Mouse (Mus musculus): Measurements from ENCODE around the gene Orai2.
A peak's percentile ranks its signal among the peaks of the same experiment; 100 is the strongest.
"Not testable (repeated sequence)": the region's sequence is repeated elsewhere in the genome, so short reads cannot be mapped to it uniquely, and the experiment has no call there.

Orai2 gene

DNA sequence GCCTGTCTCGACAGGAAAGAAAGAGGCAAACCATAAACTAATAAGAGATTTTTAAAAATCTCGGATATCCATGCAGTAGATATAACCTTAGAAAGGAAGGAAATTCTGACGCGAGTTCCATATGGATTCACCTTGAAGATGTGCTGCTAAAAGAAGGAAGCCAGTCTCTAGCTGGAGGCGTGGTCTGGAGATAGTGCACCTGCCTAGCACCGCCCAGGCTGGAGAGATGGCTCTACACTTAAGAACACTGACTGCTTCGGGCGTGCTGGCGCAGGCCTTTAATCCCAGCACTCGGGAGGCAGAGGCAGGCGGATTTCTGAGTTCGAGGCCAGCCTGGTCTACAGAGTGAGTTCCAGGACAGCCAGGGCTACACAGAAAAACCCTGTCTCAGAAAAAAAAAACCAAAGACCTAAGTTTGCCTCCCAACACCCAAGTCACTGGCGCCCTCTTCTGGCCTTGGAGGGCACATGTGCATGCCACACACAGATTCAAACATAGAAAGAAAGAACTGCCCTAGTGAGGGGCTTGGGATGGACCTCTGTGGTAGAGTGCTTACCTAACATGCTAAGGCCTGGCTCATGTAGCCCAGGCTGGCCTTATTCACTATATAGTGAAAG is 32.7 kb downstream of the Orai2 start:
- peak; percentile 85 for DNase-seq (ENCODE audit: low read depth, low spot score)

DNA sequence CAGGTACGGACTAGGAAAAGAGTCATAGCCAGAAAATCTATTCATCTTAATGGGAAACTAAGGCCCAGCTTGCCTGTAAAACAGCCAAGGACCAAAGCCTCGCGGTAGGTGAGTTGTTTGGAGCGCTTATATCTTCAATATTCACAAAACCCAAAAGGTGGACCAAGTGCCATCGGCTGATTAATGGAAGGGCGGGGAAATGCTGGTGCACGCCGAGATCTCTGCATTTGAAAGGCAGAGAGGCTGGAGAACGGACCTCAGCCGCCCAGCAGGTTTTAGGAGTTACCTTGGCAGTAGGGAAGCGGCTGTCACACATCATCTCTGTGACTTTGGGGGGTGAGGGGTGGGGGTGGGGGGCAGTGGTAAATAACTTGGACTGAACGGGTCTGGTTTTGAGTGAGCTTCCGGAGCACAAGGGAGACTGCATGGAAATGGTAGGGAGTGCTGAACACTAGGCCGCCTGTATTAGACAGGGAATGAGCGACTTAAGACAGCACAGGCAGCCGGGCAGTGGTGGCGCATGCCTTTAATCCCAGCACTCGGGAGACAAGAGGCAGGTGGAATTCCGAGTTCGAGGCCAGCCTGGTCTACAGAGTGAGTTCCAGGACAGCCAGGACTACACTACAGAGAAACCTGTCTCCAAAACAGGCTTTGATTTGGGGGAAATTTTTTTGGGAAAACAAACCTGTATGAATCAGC is 34.1 kb downstream of the Orai2 start:
- DNase-seq (ENCODE audit: low read depth, low spot score), result no peak

DNA sequence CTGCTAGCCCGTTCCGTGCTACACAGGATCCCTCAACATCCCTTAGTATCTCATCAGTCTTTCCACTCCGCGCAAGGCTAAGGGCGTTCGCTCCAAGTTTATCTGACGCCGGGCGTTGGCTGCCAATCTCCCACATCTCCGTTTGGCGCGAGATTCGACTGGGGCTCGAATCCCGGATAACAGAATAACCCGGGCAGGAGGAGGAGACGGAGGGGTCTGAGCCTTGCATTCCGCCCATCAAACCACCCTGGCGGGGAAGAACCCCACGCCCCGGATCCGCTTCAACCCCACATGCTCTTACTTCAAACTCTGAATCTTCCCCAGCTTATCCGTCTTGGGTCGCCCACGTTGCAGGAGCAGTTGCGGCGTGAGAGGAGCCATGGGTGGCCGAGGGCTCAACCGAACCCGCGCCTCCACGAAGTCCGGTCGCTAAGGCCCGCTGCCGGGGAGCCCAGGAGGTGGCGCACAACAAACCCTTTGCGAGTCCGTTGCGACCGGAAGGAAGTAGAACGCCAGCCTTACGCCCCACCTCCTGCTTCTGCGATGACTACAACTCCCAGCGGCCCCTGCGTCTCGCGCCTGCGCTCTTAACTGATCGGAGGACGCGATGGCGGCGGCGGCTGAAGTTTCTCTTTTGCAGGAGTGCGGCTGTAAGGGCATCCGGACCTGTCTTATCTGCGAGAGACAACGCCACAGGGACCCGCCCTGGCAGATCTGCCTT is 34.8 kb downstream of the Orai2 start, which contains the start of the genes Lrwd1 and Alkbh4:
Gene Lrwd1, minus strand, starts transcription at position 504 of the 721 bp plus-strand sequence.
Gene Alkbh4, plus strand, starts transcription at position 576 of the 721 bp plus-strand sequence.
- peak; percentile 98 for DNase-seq (ENCODE audit: low read depth, low spot score)

DNA sequence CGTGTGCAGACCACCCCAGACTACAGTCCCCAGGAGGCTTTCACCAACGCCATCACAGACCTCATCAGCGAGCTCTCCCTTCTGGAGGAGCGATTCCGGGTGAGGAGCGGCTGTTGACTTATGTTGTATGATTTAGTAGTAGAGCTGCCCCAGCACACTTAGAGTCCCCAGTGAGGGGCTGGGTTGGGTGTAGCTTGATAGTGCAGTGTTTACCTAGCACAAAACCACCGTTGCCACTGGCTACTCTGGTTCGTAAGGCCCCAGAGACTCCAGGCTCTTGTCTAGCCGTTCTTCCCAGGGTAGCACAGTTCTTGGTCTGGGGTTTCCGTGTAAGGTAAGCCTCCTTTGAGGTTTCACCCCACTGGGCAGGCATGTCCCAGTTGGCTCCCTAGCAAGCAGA is 48.3 kb downstream of the Orai2 start:
- DNase-seq (ENCODE audit: low read depth, low spot score), result no peak

DNA sequence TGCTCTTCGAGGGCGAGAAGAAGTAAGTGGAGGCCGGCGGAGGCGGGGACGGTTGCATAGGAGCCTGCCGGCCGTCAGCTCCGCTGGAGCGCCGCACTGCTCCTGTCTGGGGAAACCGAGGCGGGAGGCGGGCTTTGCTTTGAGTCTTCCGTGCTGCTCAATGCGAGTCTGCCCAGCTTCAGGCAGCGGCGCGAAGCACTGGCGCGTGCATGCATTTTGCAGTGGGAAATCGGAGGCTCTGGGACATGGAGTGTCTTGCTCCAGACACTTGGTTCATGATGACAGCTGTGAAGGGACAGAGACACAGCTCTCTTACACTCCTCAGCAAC is 53.8 kb downstream of the Orai2 start:
- DNase-seq (ENCODE audit: low read depth, low spot score), result no peak

DNA sequence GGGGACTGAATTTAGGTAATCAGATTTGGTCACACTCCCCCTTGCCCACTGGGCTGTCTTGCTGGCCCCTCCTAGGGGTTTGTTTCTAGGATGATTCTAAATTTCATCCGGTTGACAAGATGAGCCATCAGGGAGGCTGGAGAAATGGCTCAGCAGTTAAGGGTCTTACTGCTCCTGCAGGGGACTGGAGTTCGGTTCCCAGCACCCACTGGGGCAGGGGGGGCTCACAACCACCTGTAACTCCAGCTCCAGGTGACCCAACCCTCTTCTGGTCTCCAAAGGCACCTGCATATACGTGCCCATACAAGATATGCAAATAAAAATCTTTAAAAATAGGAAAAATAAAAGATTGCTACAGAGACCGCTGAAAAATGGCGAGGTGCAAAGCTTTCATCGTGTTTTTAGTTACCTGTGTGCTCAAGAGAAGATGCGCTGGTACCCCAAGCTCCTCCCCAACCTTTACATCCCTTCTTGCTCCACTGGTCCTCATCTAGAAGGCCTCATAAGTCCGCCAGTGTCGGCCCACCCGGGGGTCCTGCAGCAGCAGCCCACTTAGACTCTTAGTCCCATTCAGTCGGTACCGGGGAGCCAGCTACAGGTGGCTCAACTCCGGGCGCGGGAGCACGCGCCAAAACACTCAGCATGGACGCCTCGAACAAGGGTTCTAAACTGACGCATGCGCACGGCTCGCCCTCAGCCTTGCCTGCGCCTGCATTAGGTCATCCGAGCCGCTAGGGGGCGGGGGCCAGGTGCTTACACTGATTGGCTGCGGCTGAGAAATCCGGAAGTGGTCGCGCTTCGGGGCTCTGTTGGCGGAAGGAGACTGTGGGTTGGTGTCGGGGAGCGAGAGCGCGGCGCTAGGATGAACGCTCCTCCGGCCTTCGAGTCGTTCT is 54.4 kb downstream of the Orai2 start, which contains the start of gene Polr2j:
Gene Polr2j, plus strand, starts transcription at position 741 of the 893 bp plus-strand sequence.
- peak; percentile 99 for DNase-seq (ENCODE audit: low read depth, low spot score)

DNA sequence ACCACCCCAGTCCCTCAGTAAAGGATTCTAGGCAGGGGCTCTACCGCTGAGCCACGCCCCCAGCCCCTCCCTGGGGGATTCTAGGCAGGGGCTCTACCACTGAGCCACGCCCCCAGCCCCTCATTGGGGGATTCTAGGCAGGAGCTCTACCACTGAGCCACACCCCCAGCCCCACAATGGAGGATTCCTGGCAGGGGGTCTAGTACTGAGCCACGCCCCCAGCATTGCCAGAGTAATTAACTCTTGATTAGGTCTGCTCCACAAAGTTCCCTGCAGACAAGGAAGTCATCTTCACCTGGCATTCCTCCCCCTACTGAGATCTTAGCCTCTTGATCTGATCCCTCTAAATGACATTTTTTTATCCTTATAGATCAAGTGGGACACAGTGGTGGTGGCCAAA is 57.0 kb downstream of the Orai2 start:
- not testable (repeated sequence) for DNase-seq (ENCODE audit: low read depth, low spot score)

DNA sequence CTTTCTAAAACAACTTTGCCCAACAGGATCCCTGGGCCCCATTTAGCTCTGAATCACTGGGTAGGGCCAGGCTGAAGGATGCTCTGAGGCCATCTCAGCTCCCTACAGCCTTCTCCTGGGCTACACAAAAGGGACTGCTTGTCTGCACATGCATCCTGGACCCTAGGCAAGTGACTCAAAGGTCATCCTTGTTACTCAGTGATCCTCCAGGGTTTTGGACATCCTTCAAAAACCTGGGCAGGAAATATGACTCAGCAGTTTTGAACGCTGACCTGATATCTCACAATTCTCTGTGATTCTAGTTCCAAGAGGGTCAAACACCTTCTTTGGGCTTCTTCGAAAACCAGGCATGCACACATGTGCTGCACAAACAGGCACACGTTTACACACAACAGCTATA is 61.5 kb downstream of the Orai2 start:
- DNase-seq (ENCODE audit: low read depth, low spot score), result no peak

DNA sequence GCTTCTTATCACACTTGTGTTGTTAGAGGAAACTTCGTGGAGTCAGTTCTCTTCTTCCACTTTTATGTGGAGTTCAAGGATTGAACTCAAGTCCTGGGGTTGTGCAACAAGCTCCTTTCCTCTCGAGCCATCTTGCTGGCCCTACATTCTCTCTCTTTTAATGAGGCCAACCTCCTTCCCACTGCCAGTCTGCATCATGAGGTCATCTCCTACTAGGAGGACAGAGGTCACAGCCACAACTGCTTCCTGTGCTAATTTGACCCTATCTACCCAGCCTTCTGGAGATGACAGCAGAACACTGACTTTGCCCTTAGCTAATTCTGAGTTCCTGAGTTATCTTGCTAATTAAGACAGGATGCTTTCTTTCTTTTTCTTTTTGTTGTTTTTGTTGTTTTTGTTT is 62.0 kb downstream of the Orai2 start:
- no peak for DNase-seq (ENCODE audit: low read depth, low spot score)

DNA sequence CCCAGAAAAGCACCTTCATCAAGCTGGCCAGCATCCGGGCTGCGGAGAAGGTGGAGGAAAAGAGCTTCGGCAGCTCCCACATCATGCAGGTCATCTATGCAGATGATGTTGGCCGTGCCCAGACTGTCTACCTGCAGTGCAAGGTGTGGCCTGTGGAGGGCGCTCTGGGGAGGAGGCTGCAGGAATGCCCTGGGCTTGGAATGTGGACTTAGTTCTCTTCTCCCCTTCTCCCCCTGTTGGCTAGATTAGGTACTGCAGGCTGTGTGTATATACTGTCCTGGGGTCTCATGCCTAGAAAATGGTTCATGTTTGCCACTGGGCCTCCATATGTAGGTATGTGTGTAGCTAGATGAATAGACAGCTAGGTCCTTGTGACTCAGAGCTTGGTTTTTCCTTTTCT is 66.0 kb downstream of the Orai2 start:
- peak; percentile 65 for DNase-seq (ENCODE audit: low read depth, low spot score)

DNA sequence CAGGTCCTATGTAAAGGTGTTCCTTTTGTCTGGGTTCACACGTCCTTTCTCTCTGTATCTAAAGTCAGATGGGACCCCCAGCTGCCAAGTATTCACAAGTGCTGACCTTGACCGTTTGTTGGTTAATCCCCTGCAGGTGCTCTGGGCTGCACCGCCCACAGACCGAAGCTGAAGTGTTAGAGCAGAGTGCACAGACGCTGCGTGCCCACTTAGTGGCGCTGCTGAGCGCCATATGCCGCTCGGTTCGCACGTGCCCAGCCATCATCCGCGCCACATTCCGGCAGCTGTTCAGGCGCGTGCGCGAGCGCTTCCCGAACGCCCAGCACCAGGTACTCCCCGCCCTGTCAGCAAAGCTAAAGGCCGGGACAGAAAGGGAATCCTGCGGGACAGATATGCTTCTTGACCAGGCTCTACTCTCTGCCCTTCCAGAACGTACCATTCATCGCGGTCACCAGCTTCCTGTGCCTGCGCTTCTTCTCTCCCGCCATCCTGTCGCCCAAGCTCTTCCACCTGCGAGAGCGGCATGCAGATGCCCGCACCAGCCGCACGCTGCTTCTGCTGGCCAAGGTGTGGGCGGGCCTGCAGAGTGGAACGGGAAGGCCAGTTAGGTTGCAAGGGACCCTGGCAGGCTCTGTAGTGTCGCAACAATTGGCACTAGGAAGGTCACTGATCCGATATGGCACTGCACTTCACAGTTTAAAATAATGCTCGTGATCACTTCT is 68.3 kb downstream of the Orai2 start:
- DNase-seq (ENCODE audit: low read depth, low spot score), result peak; percentile 92

DNA sequence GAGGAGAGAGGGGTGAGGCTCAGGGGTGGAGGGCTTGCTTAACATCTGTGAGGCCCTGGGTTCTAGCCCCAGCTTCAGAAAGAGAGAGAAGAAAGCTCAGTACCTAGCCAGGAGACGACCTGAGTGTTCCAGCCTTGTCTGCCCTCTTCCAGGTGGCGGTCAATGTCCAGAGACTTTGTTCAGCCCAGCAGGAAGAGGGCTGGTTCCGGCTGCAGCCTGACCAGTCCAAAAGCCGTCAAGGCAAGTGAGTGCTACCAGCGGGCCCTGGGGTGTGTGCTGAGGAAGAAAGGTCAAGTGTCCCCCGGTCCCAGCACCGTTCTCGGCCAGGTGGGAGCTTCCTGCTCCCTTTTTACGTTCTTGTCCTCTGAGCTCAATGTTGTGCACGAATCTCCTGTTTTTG is 72.0 kb downstream of the Orai2 start:
- DNase-seq (ENCODE audit: low read depth, low spot score), result no peak

All from A20 (cell line).